Mouse (Mus musculus): ENCODE data around the gene Poc1b. TPM values are rescaled to one million over a fixed set of nuclear protein-coding genes. Genes with fewer than 3 reads are reported as not detected.

The Poc1b gene
- 6.5 and 9.8 TPM in 2 replicates for polyA plus RNA-seq (2012)

DNA sequence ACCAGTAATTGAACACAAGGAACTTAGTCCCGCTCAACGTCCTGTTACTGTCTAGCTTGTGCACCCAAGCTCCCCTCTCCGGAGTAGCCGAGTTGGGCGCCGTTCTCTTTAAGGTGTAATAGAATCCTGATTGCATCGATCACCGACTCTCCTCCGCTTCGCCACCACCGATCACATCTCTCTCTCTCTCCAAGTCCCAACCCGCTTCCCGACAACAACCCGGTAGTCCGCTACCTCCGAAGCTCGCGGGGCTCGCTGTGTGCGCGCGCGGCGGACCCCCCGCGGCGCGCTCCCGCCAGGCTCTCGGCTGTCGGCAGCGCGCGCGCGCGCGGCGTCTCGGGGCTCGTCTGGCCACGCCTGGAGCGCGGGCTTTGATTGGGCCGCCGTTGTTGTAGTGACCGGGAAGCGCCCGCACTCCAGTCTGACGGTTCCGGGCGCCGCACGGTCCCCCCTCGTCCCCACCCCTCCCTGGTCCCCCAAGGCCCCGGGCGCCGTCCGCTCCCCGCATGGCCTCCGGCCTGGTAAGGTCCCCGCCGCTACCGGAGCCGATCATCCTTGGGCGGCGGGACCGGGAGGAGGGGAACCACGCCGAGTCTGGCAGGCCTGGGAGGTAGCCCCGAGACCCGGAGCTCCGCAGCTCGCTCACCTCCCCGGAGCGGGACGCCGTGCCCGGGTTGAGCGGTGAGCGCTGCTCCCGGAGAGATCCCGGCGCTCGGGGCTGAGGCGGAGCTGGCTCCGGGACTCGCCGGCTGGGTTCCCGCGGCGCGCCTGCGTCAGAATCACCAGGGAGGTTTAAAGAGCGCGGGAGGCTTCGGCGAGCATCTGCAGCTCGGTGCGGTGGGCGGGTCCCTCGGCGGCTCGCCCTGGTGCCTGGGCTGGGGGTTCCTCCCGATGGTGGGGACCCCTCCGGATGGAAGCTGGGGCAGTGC lies at the start of gene Poc1b:
TSS of gene Poc1b (plus strand) at position 334 of the 929 bp plus-strand sequence.
- no peak for TF ChIP-seq GATA1 (IDR thresholded peaks at IDR 0.05; ENCODE audit: low read length)

DNA sequence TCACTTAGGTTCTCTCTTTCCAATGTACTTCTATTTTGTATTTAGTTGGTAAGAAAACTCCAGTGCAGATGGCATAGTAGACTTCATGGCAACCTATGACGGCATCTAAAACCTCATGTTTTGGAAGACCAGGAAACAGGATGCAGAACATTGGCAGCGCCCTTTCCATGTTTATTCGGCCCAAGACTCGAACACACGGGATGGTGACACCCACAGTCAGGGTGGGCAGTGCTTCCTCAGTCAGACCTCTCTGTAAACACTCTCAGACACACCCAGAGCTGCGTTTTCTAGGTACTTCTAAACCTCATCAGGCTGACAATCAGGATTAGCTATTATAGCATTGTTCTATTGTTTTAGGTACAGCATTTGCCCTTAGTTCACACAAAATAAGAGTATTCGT lies 46.2 kb upstream of the Poc1b start:
- TF ChIP-seq GATA1 (IDR thresholded peaks at IDR 0.05; ENCODE audit: low read length) = no peak

DNA sequence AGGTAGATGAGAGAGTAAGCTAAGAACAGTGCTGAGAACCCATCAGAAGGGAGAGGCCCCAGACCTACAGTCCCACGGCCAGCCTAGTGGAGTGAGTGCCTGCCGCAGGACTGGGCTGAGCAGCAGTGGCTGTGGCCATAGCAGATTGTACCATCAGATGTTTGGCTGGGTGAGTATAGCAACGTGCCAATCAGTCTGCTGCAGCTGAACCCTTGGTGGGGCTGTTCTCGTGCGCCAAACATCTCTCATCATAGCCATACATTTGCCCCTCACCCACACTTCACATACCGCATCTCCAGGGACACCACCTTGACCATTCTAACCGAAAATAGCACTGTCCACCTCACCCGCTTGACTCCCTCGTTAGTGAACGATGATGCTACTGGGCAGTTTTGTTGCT lies 45.4 kb upstream of the Poc1b start:
- TF ChIP-seq GATA1 (IDR thresholded peaks at IDR 0.05; ENCODE audit: low read length) = no peak

DNA sequence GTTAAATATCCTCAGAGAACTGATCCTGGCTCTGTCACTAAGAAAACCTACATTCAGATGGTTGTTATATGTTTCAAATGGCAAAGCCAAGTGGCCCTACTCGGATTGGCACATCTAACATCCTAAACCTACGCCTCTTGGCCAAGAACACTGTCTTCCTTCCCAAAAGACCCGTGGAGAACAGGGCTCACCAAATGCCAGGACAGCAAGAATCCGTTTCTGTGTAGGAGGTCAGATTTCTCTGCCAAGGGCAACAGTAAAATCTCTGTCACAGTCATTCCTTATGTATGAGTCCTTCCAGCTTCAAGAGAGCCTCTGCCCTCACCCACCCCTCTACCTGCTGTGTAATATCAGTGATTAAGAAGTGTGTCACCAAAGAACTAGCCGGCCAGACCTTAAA lies 44.3 kb upstream of the Poc1b start:
- TF ChIP-seq GATA1 (IDR thresholded peaks at IDR 0.05; ENCODE audit: low read length) = no peak

DNA sequence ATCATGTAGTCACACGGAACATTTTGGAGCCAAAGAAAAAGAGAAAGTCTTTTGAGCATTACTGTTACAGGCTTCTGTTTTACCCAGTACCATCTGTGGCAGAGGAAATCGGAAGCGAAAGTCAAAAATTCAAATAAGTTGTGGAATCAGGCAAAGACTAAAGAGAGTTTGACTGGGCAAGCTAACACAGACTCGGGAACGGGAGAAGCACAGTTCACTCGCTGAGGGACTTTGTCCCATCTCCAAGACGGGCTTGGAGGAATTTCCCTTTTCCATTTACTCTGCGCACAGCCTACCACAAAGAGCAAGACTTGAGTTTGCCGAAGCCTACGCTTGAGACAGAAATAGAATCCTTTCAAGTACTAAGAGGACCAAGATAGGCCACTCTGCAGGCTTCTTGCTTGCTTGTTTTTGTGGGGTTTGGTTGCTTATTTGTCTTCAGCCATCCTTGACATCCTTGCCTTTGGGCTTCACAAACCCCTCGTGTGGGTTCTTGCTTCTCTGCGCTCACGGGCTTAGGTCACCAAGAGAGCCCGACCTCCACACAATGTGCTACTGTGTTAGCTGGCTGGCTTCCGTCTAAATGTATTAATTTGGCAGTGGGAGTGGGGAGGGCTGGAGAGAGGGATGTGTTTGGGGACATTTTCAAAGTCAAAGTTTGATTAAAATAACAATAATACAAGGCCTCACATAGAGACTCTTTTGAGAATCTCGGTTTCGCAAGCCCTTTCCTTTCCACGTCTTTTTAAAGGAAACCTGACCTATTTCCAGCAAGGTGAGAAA lies 30.5 kb upstream of the Poc1b start:
- no peak for TF ChIP-seq GATA1 (IDR thresholded peaks at IDR 0.05; ENCODE audit: low read length)

DNA sequence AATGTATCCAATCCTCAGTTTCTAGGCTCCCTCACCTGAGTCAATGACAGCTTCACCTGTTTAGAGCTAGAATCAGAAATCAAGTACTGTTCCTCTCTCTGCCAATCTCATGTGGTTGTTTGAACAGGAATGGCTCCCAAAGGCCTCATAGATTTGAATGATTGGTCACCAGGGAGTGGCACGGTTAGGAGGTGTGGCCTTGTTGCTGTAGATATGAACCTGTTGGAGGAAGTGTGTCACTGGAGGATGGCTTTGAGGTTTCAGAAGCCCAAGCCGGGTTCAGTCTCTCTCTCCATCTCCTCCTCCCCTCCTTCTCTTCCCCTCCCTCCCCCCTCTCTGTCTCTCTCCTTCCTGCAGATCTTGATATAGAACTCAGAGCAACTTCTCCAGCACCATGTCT lies 28.2 kb upstream of the Poc1b start:
- TF ChIP-seq GATA1 (IDR thresholded peaks at IDR 0.05; ENCODE audit: low read length) = no peak

DNA sequence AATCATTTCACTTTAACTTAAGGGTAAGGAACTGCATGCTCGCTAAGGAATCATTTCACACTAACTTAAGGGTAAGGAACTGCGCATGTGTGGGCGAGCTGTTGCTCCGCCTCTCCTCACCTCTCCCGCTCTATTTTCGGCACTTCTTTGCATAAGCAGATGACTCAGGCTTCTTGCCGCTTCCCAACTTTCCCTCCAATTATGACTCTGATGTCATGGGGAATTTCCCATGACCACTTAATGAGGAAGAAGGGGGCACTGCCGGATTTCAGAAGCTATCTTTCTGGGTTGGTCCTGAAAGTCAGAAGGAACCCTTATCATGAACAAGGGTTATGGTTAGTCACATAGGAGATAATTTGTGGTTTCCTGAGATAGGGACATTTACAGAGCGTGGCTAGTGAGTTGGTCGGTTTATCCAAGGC lies 25.3 kb upstream of the Poc1b start:
- TF ChIP-seq GATA1 (IDR thresholded peaks at IDR 0.05; ENCODE audit: low read length) = peak; percentile 45

DNA sequence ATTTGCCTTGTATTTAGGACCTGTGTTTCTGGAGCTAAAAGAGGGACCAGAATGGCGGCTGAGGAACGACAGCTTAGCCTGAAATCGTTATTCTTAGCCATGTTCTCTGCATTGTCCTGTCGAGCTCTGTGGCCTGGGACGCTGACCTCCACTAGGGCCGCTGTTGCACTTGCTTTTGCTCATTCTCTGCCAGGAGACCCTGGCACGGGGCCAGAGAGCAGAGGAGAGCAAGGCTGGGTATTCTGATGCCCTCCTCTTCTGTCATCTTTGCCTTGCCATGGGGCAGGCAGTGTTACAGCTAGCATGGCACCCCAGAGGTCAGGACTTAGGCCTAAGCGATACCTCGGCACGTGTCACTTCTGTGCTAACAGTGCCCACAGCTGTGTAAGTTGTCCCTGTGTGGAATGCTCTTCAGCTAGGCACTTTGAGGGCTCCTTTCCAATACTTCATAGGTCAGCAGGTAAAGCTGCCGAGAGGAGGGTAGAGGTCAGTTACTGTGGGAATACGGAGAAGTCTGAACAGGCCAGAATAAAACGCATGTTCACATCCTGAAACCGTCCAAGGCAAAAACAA lies 23.3 kb upstream of the Poc1b start:
- no peak for TF ChIP-seq GATA1 (IDR thresholded peaks at IDR 0.05; ENCODE audit: low read length)

DNA sequence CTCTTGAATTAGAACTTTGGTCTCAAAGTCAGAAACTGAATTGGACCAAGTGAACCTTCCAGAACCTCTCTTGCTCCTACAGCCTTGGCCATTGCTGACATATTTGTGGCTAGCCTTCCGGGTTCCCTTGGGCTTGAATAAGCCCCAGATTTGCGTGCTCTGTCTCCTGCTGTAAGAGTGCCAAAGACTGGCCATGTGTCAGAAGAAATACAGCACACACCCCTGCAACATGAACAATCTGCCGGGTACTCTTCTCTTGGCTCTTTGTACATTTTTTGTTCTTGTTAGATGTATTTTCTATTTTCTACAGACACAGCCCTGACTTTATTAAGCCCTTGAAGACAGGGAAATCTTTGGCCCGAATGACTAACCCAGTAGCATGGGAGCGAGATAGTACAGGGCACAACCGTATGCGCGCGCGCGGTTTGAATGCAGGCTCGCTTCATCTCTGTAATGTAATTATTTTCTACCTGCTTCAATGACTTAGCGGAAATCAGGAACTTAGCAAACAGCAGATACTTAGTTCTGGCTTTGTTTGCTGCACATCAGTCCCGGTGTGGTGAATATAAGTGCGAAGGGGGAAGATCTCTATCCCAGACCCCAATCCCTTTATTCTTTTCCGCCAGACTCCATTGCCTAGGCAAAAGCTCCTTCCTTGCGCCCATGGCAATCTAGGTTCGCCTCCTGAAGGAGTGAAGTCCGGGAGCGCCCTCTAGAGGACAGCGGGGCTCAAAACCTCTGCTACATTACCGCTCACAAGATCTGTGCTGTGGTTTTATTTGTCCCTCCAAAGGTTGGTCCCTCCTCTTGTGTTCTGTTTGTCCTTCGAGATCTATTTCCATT lies 22.2 kb upstream of the Poc1b start:
- TF ChIP-seq GATA1 (IDR thresholded peaks at IDR 0.05; ENCODE audit: low read length) = no peak

DNA sequence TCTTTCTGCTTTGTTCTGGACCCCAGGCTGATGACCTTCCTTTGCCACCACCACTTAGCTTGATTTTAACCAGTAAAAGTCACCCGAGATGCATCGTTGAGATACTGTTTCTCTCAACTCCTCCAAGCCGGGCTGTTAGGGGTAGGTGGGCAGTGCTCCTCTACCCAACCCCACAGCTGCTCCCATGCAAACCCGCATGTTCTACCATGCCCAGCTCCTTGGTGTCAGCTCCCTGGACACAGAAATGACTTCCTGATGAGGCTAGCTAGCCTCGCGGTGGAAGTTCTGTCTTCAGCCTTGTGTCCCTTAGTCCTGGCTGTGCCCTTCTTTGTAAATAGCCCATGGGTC lies 21.6 kb upstream of the Poc1b start:
- TF ChIP-seq GATA1 (IDR thresholded peaks at IDR 0.05; ENCODE audit: low read length) = no peak

DNA sequence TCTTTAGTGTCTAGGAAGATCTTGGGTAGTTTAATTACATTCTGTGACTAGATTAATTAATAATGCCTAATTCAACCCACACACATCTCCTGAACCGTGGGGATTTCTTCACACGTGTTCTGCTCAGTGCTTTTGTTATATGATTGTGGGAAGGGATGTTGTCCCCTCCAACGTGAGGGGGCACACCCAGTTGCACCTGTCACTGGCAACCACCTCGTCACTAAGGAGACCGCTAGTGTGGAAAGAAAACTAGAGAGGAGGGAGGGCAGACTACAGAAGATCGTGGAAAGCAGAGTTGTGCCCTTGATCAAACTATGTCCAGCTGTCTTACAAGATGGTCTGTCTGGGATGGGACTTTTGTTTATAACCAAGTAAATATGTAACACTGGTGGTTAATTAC lies 20.8 kb upstream of the Poc1b start:
- no peak for TF ChIP-seq GATA1 (IDR thresholded peaks at IDR 0.05; ENCODE audit: low read length)

DNA sequence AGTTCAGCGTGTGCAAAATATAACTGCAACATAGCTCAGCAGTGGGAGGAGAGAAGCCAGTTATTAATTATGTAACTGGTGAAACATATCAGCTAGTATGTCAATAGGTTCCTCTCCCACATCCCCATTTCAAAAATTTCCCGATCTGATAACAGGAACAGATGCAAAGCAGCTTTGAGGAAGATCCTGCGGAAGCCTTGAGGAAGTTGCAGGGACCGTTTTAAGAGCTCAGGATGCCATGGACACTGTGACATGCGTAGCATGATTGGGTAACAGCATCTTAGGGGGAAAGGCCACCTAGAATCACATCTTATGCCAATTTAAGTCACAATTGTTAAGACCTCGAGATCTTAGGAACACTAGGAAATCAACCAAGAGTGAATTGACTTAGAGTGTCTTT lies 16.9 kb upstream of the Poc1b start:
- no peak for TF ChIP-seq GATA1 (IDR thresholded peaks at IDR 0.05; ENCODE audit: low read length)

DNA sequence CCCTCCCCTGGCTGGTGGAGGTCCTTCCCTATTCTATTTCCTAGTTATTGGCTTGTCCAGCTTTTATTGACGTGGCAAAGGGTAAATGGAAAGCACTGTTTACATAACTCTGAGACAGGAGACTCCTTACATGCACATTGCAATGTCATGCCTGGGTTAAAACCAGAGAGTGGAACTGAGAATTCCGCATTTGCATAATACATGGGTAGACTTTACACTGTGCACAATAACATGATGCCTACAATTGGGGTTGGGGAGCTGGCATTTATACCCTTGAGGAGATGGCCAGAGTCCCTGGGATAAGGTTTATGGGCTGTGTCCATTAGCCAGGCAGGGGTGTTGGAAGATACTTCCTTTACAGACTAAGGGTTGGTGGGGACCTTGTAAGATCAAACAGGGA lies 13.5 kb upstream of the Poc1b start:
- TF ChIP-seq GATA1 (IDR thresholded peaks at IDR 0.05; ENCODE audit: low read length) = no peak

DNA sequence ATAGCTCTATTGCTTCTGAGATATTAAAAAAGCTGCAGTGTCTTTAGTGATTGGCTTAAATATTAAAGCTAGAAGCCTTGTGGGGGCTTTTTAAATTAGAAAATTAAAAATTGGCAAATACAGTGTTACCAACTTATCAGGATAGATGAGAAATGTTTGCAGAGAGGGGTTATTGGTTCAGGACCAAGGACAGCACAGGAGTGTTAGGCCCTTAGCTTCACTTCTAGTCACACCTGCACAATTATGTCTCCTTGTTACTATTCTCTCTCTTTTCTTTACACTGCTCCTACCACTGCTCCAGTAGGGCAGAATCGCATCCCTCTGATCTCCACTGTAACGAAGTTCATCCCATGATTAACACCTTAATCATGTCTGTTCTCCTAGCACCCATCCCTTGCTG lies 11.7 kb upstream of the Poc1b start:
- no peak for TF ChIP-seq GATA1 (IDR thresholded peaks at IDR 0.05; ENCODE audit: low read length)

DNA sequence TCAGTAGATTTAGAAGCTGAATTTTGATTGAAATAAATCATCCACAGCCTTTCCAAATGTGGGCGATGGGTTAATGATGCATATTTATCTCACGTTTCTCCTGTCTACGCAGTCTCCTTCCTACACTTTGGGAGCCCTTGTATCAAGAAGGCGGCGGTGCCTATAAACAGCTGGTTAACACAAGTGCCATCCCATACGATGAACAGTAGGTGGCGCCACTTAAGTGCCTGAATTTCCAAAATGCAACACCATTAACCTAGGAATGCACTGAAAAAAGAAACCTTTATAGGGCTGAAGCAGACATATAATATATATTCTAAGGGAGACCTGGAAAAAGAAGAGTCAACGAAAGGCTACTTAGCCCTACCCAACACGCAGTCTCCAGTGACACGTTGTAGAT lies 9.5 kb upstream of the Poc1b start:
- TF ChIP-seq GATA1 (IDR thresholded peaks at IDR 0.05; ENCODE audit: low read length) = no peak
